Mouse (Mus musculus) brain, embryonic 18.5 days (tissue): ENCODE results near the gene Gm13285.
"Not testable (repeated sequence)": the region's sequence is repeated elsewhere in the genome, so short reads cannot be mapped to it uniquely, and the experiment has no call there.

Source experiments
- DNase-seq: peaks from one replicate; pipeline ENCODE4 v3.0.0-alpha.2; 2012; ENCODE audit warnings: low read depth, low spot score

Gene Gm13285

DNA sequence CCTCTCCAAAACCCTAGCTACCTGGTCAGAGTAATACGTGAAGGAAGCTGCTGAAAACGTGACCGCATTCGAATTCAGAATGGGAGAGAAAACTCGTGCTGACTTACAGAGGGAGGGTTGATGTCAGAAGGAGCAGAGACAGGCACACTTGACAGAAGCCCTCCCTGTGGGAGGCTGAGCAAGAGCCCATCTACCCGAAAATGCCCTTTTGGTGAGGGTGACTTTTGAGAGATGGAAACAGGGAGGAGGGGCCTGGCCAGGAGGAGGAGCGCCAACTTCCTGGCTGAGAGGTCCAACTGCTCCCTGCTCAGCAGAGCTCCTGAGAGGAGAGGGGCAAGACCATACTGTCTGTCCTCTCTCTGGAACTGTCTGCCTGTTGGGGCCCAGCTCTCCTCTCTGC lies at the start of gene Gm13285:
Gm13285 (plus strand) TSS at position 301 of the 400 bp plus-strand sequence.
- not testable (repeated sequence) for DNase-seq

DNA sequence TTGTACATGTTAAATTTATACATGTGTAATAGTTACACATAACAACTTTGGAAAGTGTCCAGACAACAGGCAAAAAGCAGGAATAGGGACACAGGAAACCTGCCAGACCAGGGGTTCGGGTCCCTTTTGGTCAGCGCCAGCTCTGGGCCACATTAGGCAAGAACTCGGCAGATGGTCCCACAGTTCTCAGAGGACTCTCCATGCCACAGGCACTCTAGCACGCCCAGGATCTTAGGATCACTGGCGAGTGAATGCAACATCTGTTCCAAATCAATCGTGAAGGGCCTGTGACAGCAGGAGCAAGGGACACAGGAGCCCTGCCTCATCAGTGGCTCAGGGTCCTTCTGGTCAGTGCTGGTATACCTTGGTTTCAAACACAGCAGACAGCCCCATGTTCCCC lies 49.5 kb upstream of the Gm13285 start:
- DNase-seq = no peak

DNA sequence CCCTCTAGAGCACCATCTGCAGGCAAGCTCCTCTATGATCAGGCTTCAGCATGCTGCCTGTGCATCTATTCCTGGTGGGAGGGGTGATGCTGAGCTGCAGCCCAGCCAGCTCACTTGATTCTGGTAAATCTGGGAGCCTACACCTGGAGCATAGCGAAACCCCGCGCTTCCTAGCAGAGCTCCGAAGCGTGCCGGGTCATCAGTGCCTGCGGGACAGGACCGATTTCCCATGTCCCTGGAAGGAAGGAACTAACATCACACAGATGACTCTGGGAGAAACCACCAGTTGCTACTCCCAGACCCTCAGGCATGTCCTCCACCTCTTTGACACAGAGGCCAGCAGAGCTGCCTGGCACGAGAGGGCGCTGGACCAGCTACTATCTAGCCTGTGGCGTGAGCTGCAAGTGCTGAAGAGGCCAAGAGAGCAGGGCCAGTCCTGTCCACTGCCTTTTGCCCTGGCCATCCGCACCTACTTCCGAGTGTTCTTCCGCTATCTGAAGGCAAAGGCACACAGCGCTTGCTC lies 44.6 kb upstream of the Gm13285 start, which contains the start of gene Gm13271:
Gm13271 (plus strand) TSS at position 51 of the 523 bp plus-strand sequence.
- DNase-seq = not testable (repeated sequence)

DNA sequence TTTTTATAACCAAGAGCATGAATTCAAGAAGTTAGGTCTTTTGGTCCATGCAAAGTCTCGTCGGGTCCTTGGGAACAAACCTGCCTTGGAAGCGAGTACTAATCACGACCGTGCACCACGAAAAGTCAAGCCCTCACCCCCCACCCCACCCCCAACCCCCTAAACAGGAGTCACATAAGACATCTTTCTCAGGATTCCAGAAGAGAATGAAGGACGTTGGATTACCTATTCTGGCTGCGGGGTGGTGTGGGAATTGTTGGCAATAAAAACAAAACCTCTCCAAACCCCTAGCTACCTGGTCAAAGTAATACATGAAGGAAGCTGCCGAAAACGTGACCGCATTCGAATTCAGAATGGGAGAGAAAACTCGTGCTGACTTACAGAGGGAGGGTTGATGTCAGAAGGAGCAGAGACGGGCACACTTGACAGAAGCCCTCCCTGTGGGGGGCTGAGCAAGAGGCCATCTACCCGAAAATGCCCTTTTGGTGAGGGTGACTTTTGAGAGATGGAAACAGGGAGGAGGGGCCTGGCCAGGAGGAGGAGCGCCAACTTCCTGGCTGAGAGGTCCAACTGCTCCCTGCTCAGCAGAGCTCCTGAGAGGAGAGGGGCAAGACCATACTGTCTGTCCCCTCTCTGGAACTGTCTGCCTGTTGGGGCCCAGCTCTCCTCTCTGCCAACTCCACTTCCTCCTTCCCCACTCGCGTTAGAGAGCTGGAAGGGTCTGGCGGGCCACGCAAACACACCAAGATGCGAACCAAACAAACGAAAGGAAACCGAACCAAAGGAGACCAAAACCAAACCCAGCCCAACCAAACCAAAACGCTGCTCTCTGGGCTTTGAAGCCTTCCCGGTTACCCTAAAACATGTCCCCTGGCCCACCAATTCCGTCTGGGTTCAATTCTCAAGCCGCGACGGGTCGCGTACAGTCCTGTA lies 42.6 kb upstream of the Gm13285 start:
- not testable (repeated sequence) for DNase-seq

DNA sequence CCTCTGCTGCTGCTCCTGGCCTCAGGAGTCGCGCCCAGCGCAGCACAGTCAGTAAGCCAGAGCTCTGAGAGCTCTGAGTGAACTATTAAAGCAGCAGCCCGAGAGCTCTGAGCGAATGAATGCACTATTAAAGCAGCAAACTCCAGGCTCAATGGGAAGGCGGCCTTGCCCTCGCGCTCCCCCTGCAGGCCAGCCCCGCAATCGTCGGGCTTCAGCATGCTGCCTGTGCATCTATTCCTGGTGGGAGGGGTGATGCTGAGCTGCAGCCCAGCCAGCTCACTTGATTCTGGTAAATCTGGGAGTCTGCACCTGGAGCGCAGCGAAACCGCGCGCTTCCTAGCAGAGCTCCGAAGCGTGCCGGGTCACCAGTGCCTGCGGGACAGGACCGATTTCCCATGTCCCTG lies 41.8 kb upstream of the Gm13285 start:
- peak; percentile 70 for DNase-seq

DNA sequence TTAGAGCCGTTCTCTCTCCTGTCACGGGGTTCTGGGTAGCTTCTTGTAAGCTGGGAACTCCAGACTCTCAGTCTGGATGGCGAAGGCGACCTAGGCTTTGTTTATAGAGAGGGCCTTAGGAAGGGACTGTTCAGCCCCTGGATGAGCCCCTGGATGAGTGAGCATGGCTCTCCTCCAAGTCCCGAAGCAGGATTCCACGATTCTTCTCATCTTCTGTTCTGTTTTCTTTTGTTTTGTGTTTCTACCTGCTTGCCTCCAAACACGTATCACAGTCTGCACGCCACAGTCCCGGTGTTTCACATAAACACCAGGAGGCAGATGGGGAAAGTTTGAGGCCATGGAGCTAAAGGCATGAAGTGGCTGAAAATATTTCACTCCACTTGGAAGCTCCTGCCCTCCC lies 40.7 kb upstream of the Gm13285 start:
- not testable (repeated sequence) for DNase-seq

DNA sequence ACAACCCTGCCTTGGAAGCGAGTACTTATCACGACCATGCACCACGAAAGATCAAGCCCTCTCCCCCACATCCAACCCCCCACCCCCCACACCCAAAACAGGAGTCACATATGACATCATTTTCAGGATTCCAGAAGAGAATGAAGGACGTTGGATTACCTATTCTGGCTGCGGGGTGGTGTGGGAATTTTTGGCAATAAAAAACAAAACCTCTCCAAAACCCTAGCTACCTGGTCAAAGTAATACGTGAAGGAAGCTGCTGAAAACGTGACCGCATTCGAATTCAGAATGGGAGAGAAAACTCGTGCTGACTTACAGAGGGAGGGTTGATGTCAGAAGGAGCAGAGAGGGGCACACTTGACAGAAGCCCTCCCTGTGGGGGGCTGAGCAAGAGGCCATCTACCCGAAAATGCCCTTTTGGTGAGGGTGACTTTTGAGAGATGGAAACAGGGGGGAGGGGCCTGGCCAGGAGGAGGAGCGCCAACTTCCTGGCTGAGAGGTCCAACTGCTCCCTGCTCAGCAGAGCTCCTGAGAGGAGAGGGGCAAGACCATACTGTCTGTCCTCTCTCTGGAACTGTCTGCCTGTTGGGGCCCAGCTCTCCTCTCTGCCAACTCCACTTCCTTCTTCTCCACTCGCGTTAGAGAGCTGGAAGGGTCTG lies 39.7 kb upstream of the Gm13285 start, which contains the start of gene Gm13283:
Gm13283 (plus strand) TSS at position 510 of the 659 bp plus-strand sequence.
- DNase-seq = not testable (repeated sequence)

DNA sequence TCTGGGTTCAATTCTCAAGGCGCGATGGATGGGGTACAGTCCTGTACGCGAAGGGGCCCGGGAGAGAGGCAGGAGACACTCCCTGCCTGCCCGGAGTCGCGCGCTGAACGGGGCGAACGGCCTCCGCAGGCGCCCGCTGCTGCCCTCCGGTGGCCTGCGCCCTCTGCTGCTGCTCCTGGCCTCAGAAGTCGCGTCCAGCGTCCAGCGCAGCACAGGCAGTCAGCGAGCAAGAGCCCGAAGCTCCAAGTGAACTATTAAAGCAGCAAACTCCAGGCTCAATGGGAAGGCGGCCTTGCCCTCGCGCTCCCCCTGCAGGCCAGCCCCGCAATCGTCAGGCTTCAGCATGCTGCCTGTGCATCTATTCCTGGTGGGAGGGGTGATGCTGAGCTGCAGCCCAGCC lies 39.0 kb upstream of the Gm13285 start:
- peak; percentile 37 for DNase-seq

DNA sequence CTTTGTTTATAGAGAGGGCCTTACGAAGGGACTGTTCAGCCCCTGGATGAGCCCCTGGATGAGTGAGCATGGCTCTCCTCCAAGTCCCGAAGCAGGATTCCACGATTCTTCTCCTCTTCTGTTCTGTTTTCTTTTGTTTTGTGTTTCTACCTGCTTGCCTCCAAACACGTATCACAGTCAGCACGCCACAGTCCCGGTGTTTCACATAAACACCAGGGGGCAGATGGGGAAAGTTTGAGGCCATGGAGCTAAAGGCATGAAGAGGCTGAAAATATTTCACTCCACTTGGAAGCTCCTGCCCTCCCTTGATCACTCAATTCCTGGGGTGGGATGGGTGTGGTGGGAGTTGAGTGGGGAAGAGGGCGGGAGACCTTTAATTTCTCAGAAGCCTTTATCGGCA lies 37.7 kb upstream of the Gm13285 start:
- DNase-seq = not testable (repeated sequence)

DNA sequence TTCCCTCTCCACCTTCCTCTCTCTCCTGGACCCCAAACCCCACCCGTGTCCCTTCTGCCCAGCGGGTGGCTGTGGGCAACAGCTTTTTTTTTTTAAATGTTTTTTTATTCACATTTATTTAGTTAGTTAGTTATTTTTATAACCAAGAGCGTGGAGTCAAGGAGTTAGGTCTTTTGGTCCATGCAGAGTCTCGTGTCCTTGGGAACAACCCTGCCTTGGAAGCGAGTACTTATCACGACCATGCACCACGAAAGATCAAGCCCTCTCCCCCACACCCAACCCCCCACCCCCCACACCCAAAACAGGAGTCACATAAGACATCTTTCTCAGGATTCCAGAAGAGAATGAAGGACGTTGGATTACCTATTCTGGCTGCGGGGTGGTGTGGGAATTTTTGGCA lies 37.1 kb upstream of the Gm13285 start:
- DNase-seq = not testable (repeated sequence)

DNA sequence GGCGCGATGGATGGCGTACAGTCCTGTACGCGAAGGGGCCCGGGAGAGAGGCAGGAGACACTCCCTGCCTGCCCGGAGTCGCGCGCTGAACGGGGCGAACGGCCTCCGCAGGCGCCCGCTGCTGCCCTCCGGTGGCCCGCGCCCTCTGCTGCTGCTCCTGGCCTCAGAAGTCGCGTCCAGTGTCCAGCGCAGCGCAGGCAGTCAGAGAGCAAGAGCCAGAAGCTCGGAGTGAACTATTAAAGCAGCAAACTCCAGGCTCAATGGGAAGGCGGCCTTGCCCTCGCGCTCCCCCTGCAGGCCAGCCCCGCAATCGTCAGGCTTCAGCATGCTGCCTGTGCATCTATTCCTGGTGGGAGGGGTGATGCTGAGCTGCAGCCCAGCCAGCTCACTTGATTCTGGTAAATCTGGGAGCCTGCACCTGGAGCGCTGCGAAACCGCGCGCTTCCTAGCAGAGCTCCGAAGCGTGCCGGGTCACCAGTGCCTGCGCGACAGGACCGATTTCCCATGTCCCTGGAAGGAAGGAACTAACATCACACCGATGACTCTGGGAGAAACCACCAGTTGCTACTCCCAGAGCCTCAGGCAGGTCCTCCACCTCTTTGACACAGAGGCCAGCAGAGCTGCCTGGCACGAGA lies 36.0 kb upstream of the Gm13285 start:
- not testable (repeated sequence) for DNase-seq

DNA sequence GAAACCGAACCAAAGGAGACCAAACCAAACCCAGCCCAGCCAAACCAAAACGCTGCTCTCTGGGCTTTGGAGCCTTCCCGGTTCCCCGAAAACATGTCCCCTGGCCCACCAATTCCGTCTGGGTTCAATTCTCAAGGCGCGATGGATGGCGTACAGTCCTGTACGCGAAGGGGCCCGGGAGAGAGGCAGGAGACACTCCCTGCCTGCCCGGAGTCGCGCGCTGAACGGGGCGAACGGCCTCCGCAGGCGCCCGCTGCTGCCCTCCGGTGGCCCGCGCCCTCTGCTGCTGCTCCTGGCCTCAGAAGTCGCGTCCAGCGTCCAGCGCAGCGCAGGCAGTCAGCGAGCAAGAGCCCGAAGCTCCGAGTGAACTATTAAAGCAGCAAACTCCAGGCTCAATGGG lies 25.9 kb upstream of the Gm13285 start, which contains the start of gene Gm13290:
Gm13290 (plus strand) TSS at position 301 of the 400 bp plus-strand sequence.
- not testable (repeated sequence) for DNase-seq

DNA sequence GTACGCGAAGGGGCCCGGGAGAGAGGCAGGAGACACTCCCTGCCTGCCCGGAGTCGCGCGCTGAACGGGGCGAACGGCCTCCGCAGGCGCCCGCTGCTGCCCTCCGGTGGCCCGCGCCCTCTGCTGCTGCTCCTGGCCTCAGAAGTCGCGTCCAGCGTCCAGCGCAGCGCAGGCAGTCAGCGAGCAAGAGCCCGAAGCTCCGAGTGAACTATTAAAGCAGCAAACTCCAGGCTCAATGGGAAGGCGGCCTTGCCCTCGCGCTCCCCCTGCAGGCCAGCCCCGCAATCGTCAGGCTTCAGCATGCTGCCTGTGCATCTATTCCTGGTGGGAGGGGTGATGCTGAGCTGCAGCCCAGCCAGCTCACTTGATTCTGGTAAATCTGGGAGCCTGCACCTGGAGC lies 22.8 kb upstream of the Gm13285 start, which contains the start of gene Gm13289:
Gm13289 (plus strand) TSS at position 301 of the 400 bp plus-strand sequence.
- not testable (repeated sequence) for DNase-seq

DNA sequence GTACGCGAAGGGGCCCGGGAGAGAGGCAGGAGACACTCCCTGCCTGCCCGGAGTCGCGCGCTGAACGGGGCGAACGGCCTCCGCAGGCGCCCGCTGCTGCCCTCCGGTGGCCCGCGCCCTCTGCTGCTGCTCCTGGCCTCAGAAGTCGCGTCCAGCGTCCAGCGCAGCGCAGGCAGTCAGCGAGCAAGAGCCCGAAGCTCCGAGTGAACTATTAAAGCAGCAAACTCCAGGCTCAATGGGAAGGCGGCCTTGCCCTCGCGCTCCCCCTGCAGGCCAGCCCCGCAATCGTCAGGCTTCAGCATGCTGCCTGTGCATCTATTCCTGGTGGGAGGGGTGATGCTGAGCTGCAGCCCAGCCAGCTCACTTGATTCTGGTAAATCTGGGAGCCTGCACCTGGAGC lies 19.9 kb upstream of the Gm13285 start, which contains the start of gene Gm13272:
Gm13272 (plus strand) TSS at position 301 of the 400 bp plus-strand sequence.
- not testable (repeated sequence) for DNase-seq

DNA sequence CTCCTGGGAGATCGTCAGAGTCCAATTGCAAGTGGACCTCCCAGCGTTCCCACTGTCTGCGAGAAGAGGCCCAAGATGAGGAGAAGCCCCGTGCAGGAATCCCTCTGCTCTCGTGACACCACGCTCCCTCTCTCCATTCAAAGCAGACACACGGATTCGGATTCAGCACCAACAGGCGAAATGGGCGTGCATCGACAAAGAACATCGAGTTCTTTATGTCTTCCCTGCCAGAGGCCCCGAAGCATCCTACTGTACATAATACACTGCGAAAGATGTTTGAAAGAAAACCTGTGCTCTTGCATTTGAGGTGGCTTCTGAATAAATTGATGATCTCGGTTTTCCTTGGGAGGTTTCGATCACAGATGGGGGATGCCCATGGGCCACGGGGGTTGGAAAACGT lies 19.1 kb upstream of the Gm13285 start:
- DNase-seq = not testable (repeated sequence)

DNA sequence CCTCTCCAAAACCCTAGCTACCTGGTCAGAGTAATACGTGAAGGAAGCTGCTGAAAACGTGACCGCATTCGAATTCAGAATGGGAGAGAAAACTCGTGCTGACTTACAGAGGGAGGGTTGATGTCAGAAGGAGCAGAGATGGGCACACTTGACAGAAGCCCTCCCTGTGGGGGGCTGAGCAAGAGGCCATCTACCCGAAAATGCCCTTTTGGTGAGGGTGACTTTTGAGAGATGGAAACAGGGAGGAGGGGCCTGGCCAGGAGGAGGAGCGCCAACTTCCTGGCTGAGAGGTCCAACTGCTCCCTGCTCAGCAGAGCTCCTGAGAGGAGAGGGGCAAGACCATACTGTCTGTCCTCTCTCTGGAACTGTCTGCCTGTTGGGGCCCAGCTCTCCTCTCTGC lies 17.6 kb upstream of the Gm13285 start, which contains the start of gene Ifnz:
Ifnz (plus strand) TSS at position 301 of the 400 bp plus-strand sequence.
- DNase-seq = not testable (repeated sequence)

DNA sequence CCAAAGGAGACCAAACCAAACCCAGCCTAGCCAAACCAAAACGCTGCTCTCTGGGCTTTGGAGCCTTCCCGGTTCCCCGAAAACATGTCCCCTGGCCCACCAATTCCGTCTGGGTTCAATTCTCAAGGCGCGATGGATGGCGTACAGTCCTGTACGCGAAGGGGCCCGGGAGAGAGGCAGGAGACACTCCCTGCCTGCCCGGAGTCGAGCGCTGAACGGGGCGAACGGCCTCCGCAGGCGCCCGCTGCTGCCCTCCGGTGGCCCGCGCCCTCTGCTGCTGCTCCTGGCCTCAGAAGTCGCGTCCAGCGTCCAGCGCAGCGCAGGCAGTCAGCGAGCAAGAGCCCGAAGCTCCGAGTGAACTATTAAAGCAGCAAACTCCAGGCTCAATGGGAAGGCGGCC lies 17.1 kb upstream of the Gm13285 start:
- DNase-seq = not testable (repeated sequence)

DNA sequence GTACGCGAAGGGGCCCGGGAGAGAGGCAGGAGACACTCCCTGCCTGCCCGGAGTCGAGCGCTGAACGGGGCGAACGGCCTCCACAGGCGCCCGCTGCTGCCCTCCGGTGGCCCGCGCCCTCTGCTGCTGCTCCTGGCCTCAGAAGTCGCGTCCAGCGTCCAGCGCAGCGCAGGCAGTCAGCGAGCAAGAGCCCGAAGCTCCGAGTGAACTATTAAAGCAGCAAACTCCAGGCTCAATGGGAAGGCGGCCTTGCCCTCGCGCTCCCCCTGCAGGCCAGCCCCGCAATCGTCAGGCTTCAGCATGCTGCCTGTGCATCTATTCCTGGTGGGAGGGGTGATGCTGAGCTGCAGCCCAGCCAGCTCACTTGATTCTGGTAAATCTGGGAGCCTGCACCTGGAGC lies 14.1 kb upstream of the Gm13285 start, which contains the start of gene Gm13276:
Gm13276 (plus strand) TSS at position 301 of the 400 bp plus-strand sequence.
- not testable (repeated sequence) for DNase-seq

DNA sequence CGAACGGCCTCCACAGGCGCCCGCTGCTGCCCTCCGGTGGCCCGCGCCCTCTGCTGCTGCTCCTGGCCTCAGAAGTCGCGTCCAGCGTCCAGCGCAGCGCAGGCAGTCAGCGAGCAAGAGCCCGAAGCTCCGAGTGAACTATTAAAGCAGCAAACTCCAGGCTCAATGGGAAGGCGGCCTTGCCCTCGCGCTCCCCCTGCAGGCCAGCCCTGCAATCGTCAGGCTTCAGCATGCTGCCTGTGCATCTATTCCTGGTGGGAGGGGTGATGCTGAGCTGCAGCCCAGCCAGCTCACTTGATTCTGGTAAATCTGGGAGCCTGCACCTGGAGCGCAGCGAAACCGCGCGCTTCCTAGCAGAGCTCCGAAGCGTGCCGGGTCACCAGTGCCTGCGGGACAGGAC lies 11.1 kb upstream of the Gm13285 start, which contains the start of gene Gm13277:
Gm13277 (plus strand) TSS at position 231 of the 400 bp plus-strand sequence.
- not testable (repeated sequence) for DNase-seq

DNA sequence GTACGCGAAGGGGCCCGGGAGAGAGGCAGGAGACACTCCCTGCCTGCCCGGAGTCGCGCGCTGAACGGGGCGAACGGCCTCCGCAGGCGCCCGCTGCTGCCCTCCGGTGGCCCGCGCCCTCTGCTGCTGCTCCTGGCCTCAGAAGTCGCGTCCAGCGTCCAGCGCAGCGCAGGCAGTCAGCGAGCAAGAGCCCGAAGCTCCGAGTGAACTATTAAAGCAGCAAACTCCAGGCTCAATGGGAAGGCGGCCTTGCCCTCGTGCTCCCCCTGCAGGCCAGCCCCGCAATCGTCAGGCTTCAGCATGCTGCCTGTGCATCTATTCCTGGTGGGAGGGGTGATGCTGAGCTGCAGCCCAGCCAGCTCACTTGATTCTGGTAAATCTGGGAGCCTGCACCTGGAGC lies 8.2 kb upstream of the Gm13285 start, which contains the start of gene Gm13278:
Gm13278 (plus strand) TSS at position 301 of the 400 bp plus-strand sequence.
- not testable (repeated sequence) for DNase-seq
